Mouse (Mus musculus) cerebellum, postnatal 25 days (tissue): ENCODE results near the gene Cited2.

Experiments used
- DNase-seq, 2 experiments: peaks; one replicate each; pipeline ENCODE4 v3.0.0; 2021; ENCODE audit warnings: mixed read lengths in 2 of 2

Cited2 gene

DNA sequence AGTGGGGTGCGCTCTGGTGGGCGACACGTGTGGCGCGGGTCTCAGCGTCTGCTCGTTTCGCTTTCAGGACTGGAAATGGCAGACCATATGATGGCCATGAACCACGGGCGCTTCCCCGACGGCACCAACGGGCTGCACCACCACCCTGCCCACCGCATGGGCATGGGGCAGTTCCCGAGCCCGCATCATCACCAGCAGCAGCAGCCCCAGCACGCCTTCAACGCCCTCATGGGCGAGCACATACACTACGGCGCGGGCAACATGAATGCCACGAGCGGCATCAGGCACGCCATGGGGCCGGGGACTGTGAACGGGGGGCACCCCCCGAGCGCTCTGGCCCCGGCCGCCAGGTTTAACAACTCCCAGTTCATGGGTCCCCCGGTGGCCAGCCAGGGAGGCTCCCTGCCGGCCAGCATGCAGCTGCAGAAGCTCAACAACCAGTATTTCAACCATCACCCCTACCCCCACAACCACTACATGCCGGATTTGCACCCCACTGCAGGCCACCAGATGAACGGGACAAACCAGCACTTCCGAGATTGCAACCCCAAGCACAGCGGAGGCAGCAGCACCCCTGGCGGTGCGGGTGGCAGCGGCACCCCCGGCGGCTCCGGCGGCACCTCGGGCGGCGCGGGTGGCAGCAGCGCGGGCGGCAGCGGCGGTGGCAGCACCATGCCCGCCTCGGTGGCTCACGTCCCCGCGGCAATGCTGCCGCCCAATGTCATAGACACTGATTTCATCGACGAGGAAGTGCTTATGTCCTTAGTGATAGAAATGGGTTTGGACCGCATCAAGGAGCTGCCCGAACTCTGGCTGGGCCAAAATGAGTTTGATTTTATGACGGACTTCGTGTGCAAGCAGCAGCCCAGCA, 1.1 kb downstream of the Cited2 start:
- peak; percentile 76 to 80 for DNase-seq

DNA sequence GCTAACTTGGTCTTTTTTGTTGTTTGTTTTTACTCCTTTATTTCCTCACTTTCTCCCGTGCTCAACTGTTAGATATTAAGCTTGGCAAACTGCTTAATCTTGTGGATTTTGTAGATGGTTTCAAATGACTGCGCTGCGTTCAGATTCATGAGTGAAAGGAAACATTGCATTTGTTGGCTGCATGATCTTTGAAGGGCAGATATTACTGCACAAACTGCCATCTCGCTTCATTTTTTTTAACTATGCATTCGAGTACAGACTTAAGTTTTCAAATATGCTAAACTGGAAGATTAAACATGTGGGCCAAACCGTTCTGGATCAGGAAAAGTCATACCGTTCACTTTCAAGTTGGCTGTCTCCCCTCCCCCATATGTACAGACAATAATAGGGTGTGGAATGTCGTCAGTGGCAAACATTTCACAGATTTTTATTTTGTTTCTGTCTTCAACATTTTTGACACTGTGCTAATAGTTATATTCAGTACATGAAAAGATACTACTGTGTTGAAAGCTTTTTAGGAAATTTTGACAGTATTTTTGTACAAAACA, 2.1 kb downstream of the Cited2 start:
- DNase-seq: peak in 1 of 2 experiments; percentile 11

GRCm38 (mm10) chr10:17725644-17726372, 2.8 kb downstream of the Cited2 start:
- peak in 1 of 2 experiments; percentile 26 for DNase-seq

- peak; percentile 54 to 65 for DNase-seq
These were observed 3.3 kb downstream of the Cited2 start for GRCm38 (mm10) chr10:17726373-17726720.

DNA sequence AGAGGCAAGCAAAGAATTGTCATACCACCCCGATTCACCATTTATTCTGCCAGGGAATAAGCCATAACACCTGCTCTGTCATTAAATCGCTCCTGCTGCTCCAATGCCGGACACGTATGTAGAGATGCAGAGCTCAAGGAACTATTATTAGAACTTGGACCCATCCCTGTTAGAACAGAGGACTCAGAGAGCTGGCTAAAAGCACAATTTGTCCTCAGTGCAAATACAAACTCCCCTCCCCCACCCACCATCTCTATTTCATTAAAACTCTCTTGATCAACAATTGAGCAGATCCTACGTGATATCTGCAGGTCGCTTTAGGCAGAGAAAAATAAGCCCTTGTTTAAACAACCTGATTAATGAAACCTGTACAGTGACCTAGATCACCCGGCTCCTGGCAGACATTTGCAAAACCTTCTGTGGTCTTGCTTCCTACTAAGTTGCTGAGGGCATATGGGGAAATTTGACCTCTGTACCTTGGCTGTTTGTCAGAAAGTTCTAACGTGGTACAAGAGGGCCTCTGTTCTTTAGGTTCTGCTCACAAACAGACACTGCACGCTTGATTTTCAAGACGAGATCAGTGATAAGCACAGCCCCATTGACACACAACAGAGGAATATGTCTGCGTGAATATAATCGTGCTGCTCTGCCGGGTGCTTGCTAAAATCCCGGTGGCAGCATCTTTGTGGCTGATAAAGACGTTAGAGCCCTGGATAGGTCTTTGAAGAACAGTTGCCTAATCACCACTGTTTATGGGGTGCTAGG, 4.3 kb downstream of the Cited2 start:
- peak; percentile 60 to 68 for DNase-seq

DNA sequence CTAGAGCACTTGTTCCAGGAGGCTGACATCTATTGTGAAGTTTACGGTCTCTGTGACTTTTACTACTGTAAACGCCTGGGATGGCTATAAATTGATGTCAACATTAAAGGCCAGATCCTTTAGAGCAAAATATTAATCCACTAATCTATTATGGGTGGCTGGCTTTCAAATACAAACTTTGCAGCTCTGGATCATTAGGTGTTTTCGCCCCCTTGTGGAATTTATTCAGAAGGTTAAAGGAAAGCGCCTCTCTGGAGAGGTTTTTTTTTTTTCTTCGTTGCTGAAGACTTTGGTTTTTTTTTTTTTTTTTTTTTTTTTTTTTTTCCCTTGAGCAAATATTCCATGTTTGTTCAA, 4.9 kb downstream of the Cited2 start:
- peak in 1 of 2 experiments; percentile 41 for DNase-seq

GRCm38 (mm10) chr10:17728711-17729110, 5.7 kb downstream of the Cited2 start:
- DNase-seq: no peak

GRCm38 (mm10) chr10:17729476-17729875, 6.5 kb downstream of the Cited2 start:
- DNase-seq: no peak

DNA sequence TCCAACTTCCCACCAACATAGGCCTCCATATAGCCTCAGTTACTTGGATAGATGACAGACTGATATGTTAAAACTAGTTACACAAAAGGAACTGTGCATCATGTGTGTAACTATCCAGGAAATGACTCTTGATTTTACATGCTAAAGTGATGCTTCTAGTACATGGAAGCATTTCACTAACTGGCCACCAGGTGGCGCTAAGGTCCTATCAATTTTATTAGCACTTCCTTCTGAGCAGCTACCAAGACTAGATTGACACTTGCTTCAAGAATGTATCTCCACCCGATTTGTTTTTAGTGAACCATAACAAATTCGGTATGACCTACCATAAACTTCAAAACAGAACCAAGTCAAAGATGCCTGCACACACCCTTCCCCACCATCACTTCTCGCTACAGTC, 10.0 kb downstream of the Cited2 start:
- peak; percentile 78 to 88 for DNase-seq

- DNase-seq: no peak
These were observed 19.6 kb downstream of the Cited2 start for GRCm38 (mm10) chr10:17742581-17742980.

GRCm38 (mm10) chr10:17752478-17752877, 29.5 kb downstream of the Cited2 start:
- no peak for DNase-seq

DNA sequence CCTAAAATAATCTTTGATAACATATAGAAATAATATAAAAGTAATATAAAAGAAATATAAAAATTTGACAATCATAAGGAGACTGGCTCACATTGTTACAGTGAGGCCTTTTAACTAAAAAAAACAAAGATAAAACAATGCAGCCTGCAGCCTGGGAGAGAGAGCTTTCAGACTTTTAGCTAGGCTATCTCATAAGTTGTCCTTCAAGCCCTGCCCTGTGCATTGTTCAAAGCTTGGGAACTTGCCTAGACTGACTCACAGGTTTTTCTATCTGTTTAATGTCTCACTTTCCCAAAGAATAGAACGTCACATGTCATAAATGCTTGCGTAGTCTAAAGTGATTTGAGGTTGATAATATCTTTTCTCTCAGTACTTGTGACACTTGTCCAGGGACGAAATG, 36.8 kb downstream of the Cited2 start:
- no peak for DNase-seq

GRCm38 (mm10) chr10:17760750-17761613, 38.0 kb downstream of the Cited2 start:
- DNase-seq: no peak

- no peak for DNase-seq
These were observed 38.6 kb downstream of the Cited2 start for GRCm38 (mm10) chr10:17761652-17762051.

- no peak for DNase-seq
These were observed 39.9 kb downstream of the Cited2 start for GRCm38 (mm10) chr10:17762946-17763345.

DNA sequence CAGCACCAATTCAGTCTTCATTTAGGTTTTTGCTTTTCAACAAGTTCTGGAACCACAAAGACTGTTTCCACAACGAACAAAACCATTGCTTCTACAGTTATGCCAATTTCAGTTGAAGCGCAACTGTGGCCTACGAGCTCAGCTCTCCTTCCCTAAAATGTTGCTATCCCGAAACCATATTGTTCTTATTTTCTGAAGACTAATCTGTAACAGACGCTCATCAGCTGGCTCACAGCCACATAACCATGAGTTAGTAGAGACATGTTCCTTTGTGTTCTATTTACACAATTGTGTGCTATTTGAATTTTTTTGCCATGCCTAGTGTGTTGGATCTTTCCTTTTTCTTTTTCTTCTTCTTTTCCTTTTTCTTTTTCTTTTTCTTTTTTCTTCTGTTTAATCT, 46.8 kb downstream of the Cited2 start:
- DNase-seq: no peak

DNA sequence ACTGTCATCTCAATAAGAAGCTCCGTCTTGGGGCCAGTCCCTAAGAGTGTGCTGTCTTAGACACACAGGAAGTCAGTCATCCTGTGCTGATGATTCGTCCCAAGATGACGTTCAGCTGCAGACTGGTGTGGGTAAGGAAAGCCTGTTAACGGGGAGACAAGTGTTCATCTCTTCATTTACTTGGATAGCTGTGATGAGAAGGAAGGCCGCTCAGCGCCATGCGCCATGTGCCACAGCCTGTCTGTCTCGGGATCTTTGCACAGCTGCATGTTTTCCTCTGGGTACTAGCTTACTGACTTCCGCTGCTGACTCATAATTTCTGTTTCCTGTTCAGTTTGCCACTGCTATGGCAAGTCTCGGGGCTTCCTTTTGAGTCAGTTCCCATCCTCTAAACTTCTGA, 49.3 kb downstream of the Cited2 start:
- DNase-seq: no peak

DNA sequence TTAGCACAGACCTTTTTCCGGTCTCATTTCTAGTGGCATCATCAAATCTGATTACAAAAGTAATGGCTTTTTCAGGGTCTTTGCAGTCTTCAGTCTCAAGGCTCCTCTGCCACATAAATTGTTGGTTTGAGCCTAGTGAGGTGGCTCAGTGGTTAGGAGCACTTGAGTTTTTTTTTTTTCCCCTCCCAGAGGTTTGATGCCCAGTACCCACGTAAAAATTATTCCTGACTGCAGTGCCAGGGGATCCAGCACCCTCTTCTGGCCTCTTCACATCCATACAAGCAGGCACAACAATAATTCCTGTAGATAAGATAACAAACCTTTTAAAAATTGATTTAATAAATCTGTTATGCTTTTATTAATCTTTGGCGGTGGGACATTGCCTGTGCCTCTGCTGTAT, 51.3 kb downstream of the Cited2 start:
- no peak for DNase-seq

- no peak for DNase-seq
These were observed 52.1 kb downstream of the Cited2 start for GRCm38 (mm10) chr10:17775079-17775478.
